Mouse (Mus musculus): ENCODE data around the gene Olfr1330. TPM values are rescaled to one million over a fixed set of nuclear protein-coding genes. Genes with fewer than 3 reads are reported as not detected.

Olfr1330 gene
- polyA plus RNA-seq (2012; rRNA removed): not detected in 2 replicates

DNA sequence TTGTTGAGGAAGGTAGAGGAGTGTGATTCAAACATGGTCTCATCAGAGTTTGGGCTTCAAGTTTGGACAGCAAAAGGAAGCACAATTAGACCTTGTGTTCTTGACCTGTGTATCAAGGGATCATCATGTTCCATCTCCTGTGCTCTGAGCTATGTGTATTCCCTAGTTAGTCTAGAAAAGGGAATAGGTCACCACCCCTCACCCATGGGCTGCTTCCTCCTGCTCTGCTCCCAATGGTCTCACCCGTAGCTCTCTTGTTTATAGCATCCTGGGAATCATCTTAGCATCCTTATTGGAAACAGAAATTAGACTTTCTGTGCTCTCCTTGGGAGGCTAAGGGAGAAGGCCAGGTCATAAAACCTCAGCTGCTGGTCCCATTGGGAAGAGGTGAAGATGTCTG, at the start of gene Olfr1330:
Olfr1330 (plus strand) TSS at position 301 of the 400 bp plus-strand sequence.

DNA sequence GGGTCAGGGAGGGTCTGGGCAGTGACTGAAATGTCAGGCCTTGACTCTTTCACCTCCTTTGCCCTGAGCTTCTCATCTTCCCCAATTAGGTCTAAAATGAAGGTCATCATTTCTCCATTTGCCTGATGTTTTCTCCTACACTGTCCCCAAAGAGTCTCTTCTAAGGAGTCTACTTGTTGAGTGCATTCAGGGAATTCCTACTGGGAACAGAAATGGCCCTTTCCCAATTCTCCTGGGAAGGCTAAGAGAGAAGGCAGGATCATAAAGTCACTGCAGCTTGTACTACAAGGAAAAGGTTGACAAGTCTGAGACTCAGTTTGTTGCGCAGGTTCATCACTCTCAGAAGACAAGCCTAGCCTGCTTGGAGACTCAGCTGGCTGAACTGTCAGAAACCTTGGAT, 24.0 kb upstream of the Olfr1330 start, which contains the start of gene Olfr1331:
Olfr1331 (plus strand) TSS at position 301 of the 400 bp plus-strand sequence.

DNA sequence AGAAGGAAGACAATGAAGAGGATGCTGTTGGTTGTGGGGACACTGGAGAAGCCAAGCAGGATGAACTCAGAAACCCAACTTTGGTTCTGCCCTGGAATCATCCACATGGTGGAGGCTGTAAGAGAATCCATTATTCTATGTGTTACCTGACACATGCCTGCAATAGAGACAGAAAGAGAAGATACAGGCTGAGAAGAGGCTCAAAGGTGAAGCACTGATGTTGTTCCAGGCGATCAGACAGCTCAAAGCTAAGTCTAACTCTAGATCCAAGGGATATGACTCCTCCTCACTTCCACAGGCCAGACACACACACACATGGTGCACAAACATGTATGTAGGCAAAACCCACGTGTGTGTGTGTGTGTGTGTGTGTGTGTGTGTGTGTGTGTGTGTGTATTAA, 29.0 kb downstream of the Olfr1330 start, which contains the start of gene Olfr1329:
Olfr1329 (minus strand) TSS at position 101 of the 400 bp plus-strand sequence.

DNA sequence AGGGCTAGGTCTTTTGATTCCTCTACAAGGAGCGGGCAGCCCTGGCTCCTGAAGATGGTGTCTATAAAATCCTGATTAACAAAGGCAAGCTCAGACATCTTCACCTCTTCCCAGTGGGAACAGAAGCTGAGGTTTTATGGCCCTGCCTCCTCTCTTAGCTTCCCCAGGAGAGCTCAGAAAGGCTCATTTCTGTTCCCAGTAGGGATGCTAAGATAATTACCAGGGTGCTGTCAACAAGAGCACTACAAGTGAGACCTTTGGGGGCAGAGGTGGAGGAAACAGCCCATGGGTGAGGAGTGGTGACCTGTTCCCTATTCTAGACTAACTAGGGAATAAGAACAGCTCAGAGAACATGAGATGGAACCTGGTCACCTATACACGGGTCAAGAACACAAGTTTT, 50.1 kb downstream of the Olfr1330 start, which contains the start of gene Olfr1328:
Olfr1328 (minus strand) TSS at position 101 of the 400 bp plus-strand sequence.

Other genes with a start within 250 kb of the Olfr1330 start
- not detected in 2 replicates for gene Olfr62, start 229.6 kb upstream of the Olfr1330 start, polyA plus RNA-seq (2012; rRNA removed)
- not detected in 2 replicates for gene Olfr1342, start 195.8 kb upstream of the Olfr1330 start, polyA plus RNA-seq (2012; rRNA removed)
- not detected in 2 replicates for gene Olfr1341, start 185.1 kb upstream of the Olfr1330 start, polyA plus RNA-seq (2012; rRNA removed)
- not detected in 2 replicates for gene Olfr1340, start 168.5 kb upstream of the Olfr1330 start, polyA plus RNA-seq (2012; rRNA removed)
- not detected in 2 replicates for gene Olfr1339, start 156.4 kb upstream of the Olfr1330 start, polyA plus RNA-seq (2012; rRNA removed)
- gene Olfr1338, start 129.9 kb upstream of the Olfr1330 start, polyA plus RNA-seq (2012; rRNA removed): not detected in 2 replicates
- not detected in 2 replicates for gene Olfr1337, start 106.0 kb upstream of the Olfr1330 start, polyA plus RNA-seq (2012; rRNA removed)
- gene Olfr1335, start 78.7 kb upstream of the Olfr1330 start, polyA plus RNA-seq (2012; rRNA removed): not detected in 2 replicates
- not detected in 2 replicates for gene Olfr1333, start 52.3 kb upstream of the Olfr1330 start, polyA plus RNA-seq (2012; rRNA removed)
- not detected in 2 replicates for gene Olfr1331, start 23.9 kb upstream of the Olfr1330 start, polyA plus RNA-seq (2012; rRNA removed)
- gene Olfr1329, start 28.9 kb downstream of the Olfr1330 start, polyA plus RNA-seq (2012; rRNA removed): not detected in 2 replicates
- gene Olfr1328, start 50.0 kb downstream of the Olfr1330 start, polyA plus RNA-seq (2012; rRNA removed): not detected in 2 replicates
- 0.18 TPM in 2 replicates for gene Lao1, start 73.0 kb downstream of the Olfr1330 start, polyA plus RNA-seq (2012; rRNA removed)
- gene Slc2a1, start 220.1 kb downstream of the Olfr1330 start, polyA plus RNA-seq (2012; rRNA removed): 82.8 and 83.3 TPM in 2 replicates